Mouse (Mus musculus) CH12.LX (cell line): ENCODE measurements around the gene Dnajc28. TPM values are rescaled to one million over a fixed set of nuclear protein-coding genes. Genes with fewer than 3 reads are reported as not detected.

Experiments used
- DNase-seq: peaks from one replicate; pipeline ENCODE4 v3.0.0-alpha.2; 2013; ENCODE audit errors: extremely low read depth
- H3K27ac ChIP-seq: 2 replicates; pipeline ENCODE4 v1.5.1; 2012; ENCODE audit warnings: low read depth, mild to moderate bottlenecking, control low read depth, moderate library complexity; ENCODE audit not compliant: insufficient read depth
- H3K27me3 ChIP-seq: replicated peaks from 2 replicates; pipeline ENCODE3; 2012; ENCODE audit warnings: inconsistent platforms
- H3K36me3 ChIP-seq, 2 experiments: replicated peaks in 1 of 2; 2 replicates each; pipeline versions ENCODE3 to v1.6.1; 2012; ENCODE audit warnings: inconsistent platforms in 1 of 2, low read length in 1 of 2, mild to moderate bottlenecking in 1 of 2, mixed read lengths in 1 of 2, moderate library complexity in 1 of 2; ENCODE audit not compliant: control insufficient read depth in 1 of 2, insufficient read depth in 1 of 2
- H3K4me1 ChIP-seq, 2 experiments: 2 replicates each; pipeline ENCODE4 v1.6.1; 2012; ENCODE audit warnings: inconsistent platforms in 1 of 2, moderate library complexity in 1 of 2; ENCODE audit not compliant: insufficient read depth in 2 of 2, control insufficient read depth in 1 of 2
- H3K4me2 ChIP-seq: 2 replicates; pipeline ENCODE4 v1.6.1; 2012; ENCODE audit warnings: low read depth, mild to moderate bottlenecking, control low read depth; ENCODE audit not compliant: poor library complexity, insufficient read depth, severe bottlenecking
- H3K4me3 ChIP-seq, 3 experiments: fragments of 150-350 bp in 1 of 3; sonication (generic) in 1 of 3; replicated peaks in 1 of 3; 2 replicates each; pipeline versions ENCODE3 to v1.5.1; 2011 to 2012; ENCODE audit warnings: low read depth in 2 of 3, low read length in 2 of 3, mild to moderate bottlenecking in 2 of 3, moderate library complexity in 2 of 3, control low read depth in 1 of 3, improper control_type of control experiment in 1 of 3, inconsistent platforms in 1 of 3, mixed read lengths in 1 of 3; ENCODE audit not compliant: poor library complexity in 1 of 3
- H3K79me2 ChIP-seq: replicated peaks from 2 replicates; pipeline ENCODE4 v1.6.1; 2012; ENCODE audit warnings: mild to moderate bottlenecking, moderate library complexity; ENCODE audit not compliant: control insufficient read depth, poor library complexity, insufficient read depth, severe bottlenecking; ENCODE audit errors: extremely low read depth
- H3K9ac ChIP-seq: 2 replicates; pipeline ENCODE4 v1.6.1; 2012; ENCODE audit warnings: low read depth, mild to moderate bottlenecking, control low read depth, moderate library complexity; ENCODE audit not compliant: insufficient read depth
- H3K9me3 ChIP-seq: replicated peaks from 2 replicates; pipeline ENCODE3; 2012; ENCODE audit warnings: low read length, inconsistent platforms, mixed read lengths
- BHLHE40 ChIP-seq: IDR thresholded peaks from 2 replicates; pipeline ENCODE4 v1.6.1; 2011; ENCODE audit warnings: mild to moderate bottlenecking, low read depth, low read length, improper control_type of control experiment
- CHD1 ChIP-seq: IDR thresholded peaks from 2 replicates; pipeline ENCODE4 v1.6.1; 2012; ENCODE audit warnings: low read depth, low read length, improper control_type of control experiment, inconsistent platforms
- CHD2 ChIP-seq: IDR thresholded peaks from 2 replicates; pipeline ENCODE4 v1.6.1; 2011; ENCODE audit warnings: low read length, improper control_type of control experiment
- CTCF ChIP-seq, 2 experiments: IDR thresholded peaks in 1 of 2; conservative IDR thresholded peaks in 1 of 2; 2 replicates each; pipeline ENCODE4 v1.5.1; 2011 to 2012; ENCODE audit warnings: low read depth in 2 of 2, low read length in 2 of 2, improper control_type of control experiment in 1 of 2, inconsistent platforms in 1 of 2, mild to moderate bottlenecking in 1 of 2, moderate library complexity in 1 of 2
- E2F4 ChIP-seq: IDR thresholded peaks from 2 replicates; pipeline ENCODE4 v1.6.1; 2011; ENCODE audit warnings: low read depth, low read length, improper control_type of control experiment; ENCODE audit not compliant: insufficient replicate concordance
- ELF1 ChIP-seq: IDR thresholded peaks from 2 replicates; pipeline ENCODE4 v1.6.1; 2014; ENCODE audit warnings: low read depth, mild to moderate bottlenecking, inconsistent platforms, low read length, improper control_type of control experiment
- EP300 ChIP-seq: IDR thresholded peaks from 2 replicates; pipeline ENCODE4 v1.6.1; 2011; ENCODE audit warnings: low read length, improper control_type of control experiment
- ETS1 ChIP-seq: conservative IDR thresholded peaks from 2 replicates; pipeline ENCODE4 v1.6.1; 2012; ENCODE audit warnings: low read depth, mild to moderate bottlenecking, inconsistent platforms, low read length, improper control_type of control experiment, moderate library complexity
- GABPA ChIP-seq: IDR thresholded peaks from 2 replicates; pipeline ENCODE4 v1.6.1; 2012; ENCODE audit warnings: low read depth, low read length, improper control_type of control experiment, inconsistent platforms; ENCODE audit not compliant: insufficient replicate concordance
- HCFC1 ChIP-seq: IDR thresholded peaks from 2 replicates; pipeline ENCODE4 v1.6.1; 2012; ENCODE audit warnings: low read depth, mild to moderate bottlenecking, inconsistent platforms, low read length, improper control_type of control experiment
- IRF4 ChIP-seq: IDR thresholded peaks from 2 replicates; pipeline ENCODE4 v1.6.1; 2014; ENCODE audit warnings: low read depth, mild to moderate bottlenecking, inconsistent platforms, low read length, improper control_type of control experiment
- JUN ChIP-seq: IDR thresholded peaks from 2 replicates; pipeline ENCODE4 v1.6.1; 2011; ENCODE audit warnings: low read depth, mild to moderate bottlenecking, low read length, improper control_type of control experiment, moderate library complexity; ENCODE audit not compliant: insufficient read depth
- JUND ChIP-seq: conservative IDR thresholded peaks from 2 replicates; pipeline ENCODE4 v1.6.1; 2011; ENCODE audit warnings: low read depth, low read length, improper control_type of control experiment
- KAT2A ChIP-seq: IDR thresholded peaks from 2 replicates; pipeline ENCODE4 v1.6.1; 2012; ENCODE audit warnings: low read length, improper control_type of control experiment, inconsistent platforms; ENCODE audit not compliant: insufficient replicate concordance
- MAFK ChIP-seq: IDR thresholded peaks from 2 replicates; pipeline ENCODE4 v1.6.1; 2011; ENCODE audit warnings: low read length, improper control_type of control experiment; ENCODE audit not compliant: insufficient replicate concordance
- MAX ChIP-seq: IDR thresholded peaks from 2 replicates; pipeline ENCODE4 v1.6.1; 2011; ENCODE audit warnings: low read length, improper control_type of control experiment
- MAZ ChIP-seq: IDR thresholded peaks from 2 replicates; pipeline ENCODE4 v1.6.1; 2012; ENCODE audit warnings: low read depth, mild to moderate bottlenecking, inconsistent platforms, low read length, improper control_type of control experiment, moderate library complexity
- MXI1 ChIP-seq: IDR thresholded peaks from 2 replicates; pipeline ENCODE4 v1.6.1; 2011; ENCODE audit warnings: mild to moderate bottlenecking, low read depth, low read length, improper control_type of control experiment
- NELFE ChIP-seq: IDR thresholded peaks from 2 replicates; pipeline ENCODE4 v1.6.1; 2011; ENCODE audit warnings: low read depth, low read length, improper control_type of control experiment
- NRF1 ChIP-seq: IDR thresholded peaks from 2 replicates; pipeline ENCODE4 v1.6.1; 2014; ENCODE audit warnings: low read depth, mild to moderate bottlenecking, inconsistent platforms, low read length, improper control_type of control experiment, moderate library complexity
- PAX5 ChIP-seq: IDR thresholded peaks from 2 replicates; pipeline ENCODE4 v1.6.1; 2012; ENCODE audit warnings: low read length, inconsistent platforms, mixed read lengths
- POLR2A ChIP-seq: IDR thresholded peaks from 2 replicates; pipeline ENCODE4 v1.6.1; 2011; ENCODE audit warnings: low read depth, mild to moderate bottlenecking, improper control_type of control experiment, low read length
- POLR2AphosphoS2 ChIP-seq: IDR thresholded peaks from 2 replicates; pipeline ENCODE4 v1.6.1; 2011; ENCODE audit warnings: low read depth, low read length, improper control_type of control experiment
- RAD21 ChIP-seq: IDR thresholded peaks from 2 replicates; pipeline ENCODE4 v1.6.1; 2011; ENCODE audit warnings: low read depth, mild to moderate bottlenecking, low read length, improper control_type of control experiment, moderate library complexity
- RCOR1 ChIP-seq: conservative IDR thresholded peaks from 2 replicates; pipeline ENCODE4 v1.6.1; 2012; ENCODE audit warnings: low read depth, mild to moderate bottlenecking, inconsistent platforms, low read length, improper control_type of control experiment
- SIN3A ChIP-seq: IDR thresholded peaks from 2 replicates; pipeline ENCODE4 v1.6.1; 2012; ENCODE audit warnings: low read length, improper control_type of control experiment, inconsistent platforms
- SMC3 ChIP-seq: IDR thresholded peaks from 2 replicates; pipeline ENCODE4 v1.6.1; 2011; ENCODE audit warnings: low read depth, low read length, improper control_type of control experiment
- TBP ChIP-seq: conservative IDR thresholded peaks from 2 replicates; pipeline ENCODE4 v1.6.1; 2011; ENCODE audit warnings: low read depth, low read length, improper control_type of control experiment
- TCF12 ChIP-seq: IDR thresholded peaks from 2 replicates; pipeline ENCODE4 v1.6.1; 2014; ENCODE audit warnings: low read depth, mild to moderate bottlenecking, inconsistent platforms, low read length, improper control_type of control experiment
- UBTF ChIP-seq: IDR thresholded peaks from 2 replicates; pipeline ENCODE4 v1.6.1; 2012; ENCODE audit warnings: low read depth, mild to moderate bottlenecking, inconsistent platforms, low read length, improper control_type of control experiment, moderate library complexity
- USF1 ChIP-seq: IDR thresholded peaks from 2 replicates; pipeline ENCODE4 v1.6.1; 2014; ENCODE audit warnings: low read depth, mild to moderate bottlenecking, inconsistent platforms, low read length, improper control_type of control experiment
- USF2 ChIP-seq: conservative IDR thresholded peaks from 2 replicates; pipeline ENCODE4 v1.6.1; 2011; ENCODE audit warnings: low read depth, low read length, improper control_type of control experiment
- ZC3H11A ChIP-seq: IDR thresholded peaks from 2 replicates; pipeline ENCODE4 v1.6.1; 2012; ENCODE audit warnings: low read depth, mild to moderate bottlenecking, inconsistent platforms, low read length, improper control_type of control experiment
- ZMIZ1 ChIP-seq: IDR thresholded peaks from 2 replicates; pipeline ENCODE4 v1.6.1; 2012; ENCODE audit warnings: low read depth, mild to moderate bottlenecking, inconsistent platforms, low read length, improper control_type of control experiment
- ZNF384 ChIP-seq: IDR thresholded peaks from 2 replicates; pipeline ENCODE4 v1.6.1; 2012; ENCODE audit warnings: low read depth, low read length, improper control_type of control experiment, inconsistent platforms
- dilution Hi-C: fragments of 300-500 bp; cut with MboI; formaldehyde crosslinking; loops from 2 replicates; pipeline ENCODE4 v1.14.3; 2020; ENCODE audit warnings: low sequenced_read_pairs; ENCODE audit not compliant: extremely low pct_unique_long_range_greater_than_20kb, extremely low pct_ligation_motif_present
- in situ Hi-C: fragments of 300-500 bp; cut with MboI; formaldehyde crosslinking; loops from 3 replicates; pipeline ENCODE4 v1.14.3; 2019; ENCODE audit warnings: low sequenced_read_pairs, low pct_ligation_motif_present, low pct_unique_long_range_greater_than_20kb, mixed read lengths
- polyA plus RNA-seq: library from polyadenylated mRNA; unstranded; fragments of >175 nt; gene quantifications from 2 replicates; pipeline ENCODE4 v1.2.1, GENCODE M21; 2012; ENCODE audit warnings: low read depth; ENCODE audit not compliant: insufficient read length
- total RNA-seq, 2 experiments: library from RNA; depleted of rRNA; stranded (reverse); fragments of 300-350 nt in 1 of 2; fragments of >200 nt in 1 of 2; gene quantifications; 2 replicates each; pipeline ENCODE4 v1.2.3; 2012 to 2014

The Dnajc28 gene
- total and polyA plus RNA-seq, 3 experiments, result 0.47 to 1.8 (median 0.97) TPM

DNA sequence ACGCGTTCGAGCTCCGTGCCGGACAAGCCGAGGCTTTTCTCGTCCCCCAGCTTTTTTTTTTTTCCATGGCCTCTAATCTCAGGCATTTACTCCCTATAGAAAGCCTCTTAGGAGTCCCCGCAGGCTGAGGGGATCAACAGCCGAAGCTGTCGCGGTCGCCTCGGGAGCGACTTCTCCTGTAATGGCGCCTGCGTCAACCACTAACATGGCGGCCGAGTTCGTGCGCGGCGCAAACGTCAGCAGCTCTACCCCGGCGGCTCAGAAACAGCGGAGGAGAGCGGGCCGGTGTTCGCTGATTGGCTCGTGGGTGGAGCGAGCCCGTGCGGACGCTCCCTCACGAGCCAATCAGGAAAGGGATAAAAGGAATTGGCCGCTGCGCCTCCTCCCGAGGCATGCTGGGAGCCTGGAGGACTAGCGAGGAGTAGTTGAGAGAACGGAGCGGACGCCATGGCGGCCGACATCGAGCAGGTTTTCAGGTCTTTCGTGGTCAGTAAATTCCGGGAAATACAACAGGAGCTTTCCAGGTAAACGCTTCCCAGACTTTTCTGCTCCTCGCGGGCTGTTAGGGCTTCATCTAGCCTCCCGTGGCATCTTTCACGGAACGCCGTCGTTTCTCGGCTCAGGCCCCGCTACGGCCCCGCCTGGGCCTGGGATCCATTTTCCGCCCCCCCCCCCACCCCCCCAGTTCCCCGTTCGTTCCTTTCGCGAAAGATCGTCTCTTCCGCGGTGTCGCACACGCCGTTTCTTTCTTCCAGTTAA lies 28.8 kb upstream of the Dnajc28 start, which contains the start of gene Son (continued):
- TF ChIP-seq EP300, result no peak; the same call in 1 of the 2 replicates

DNA sequence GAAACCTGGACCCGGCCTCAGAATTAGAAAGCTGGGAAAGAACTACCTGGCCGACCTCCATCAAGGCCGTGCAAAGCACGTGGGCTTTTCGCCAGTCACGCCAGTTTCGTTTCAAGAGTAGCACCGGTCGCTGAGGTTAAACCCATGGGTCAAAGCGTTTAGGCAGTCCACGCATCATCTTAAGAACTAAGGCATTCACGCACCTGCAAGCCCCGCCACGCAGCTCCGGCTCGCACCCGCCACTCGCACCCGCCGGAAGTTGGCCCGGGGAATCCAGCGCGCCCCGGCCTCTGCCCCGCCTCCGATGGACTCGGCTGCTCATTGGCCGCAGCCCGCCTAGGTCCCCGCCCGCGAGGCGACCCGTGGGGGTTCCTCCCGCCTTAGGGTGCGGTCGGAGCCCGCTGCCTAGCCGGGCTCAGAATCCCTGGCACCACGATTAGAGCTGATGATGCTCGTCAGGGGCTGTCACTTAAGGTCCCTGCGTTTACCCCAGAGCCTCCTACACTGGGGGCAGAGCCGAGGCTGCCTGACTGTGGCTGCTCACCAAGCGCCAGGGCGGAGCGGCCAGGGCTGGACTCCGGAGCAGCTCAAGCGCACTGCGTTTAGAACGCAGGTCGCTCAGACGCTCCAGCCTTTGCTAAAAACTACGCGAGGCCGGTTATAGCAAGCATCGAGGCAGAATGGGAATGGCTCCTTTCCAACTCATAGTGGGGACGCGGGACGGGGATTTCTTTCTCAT lies 28.0 kb upstream of the Dnajc28 start, which contains the start of gene Gart:
TSS of gene Gart (minus strand) at position 272 of the 739 bp plus-strand sequence.
- peak within 1 kb of the TSS; percentile 84 for H3K4me2 ChIP-seq
- peaks cover 0 to 48% of the 10 kb centered on the region in 2 experiments; a peak in 2 of 4 replicates for H3K4me1 ChIP-seq
- peaks cover 16 to 44% of the 10 kb centered on the region in 2 experiments for H3K36me3 ChIP-seq
- in situ Hi-C loops (no loop called here), dilution Hi-C loops (no loop called here)
- H3K9me3 ChIP-seq, result no peaks in the 10 kb centered on the region
- peak within 1 kb of the TSS; percentile 69 to 89 (median 74) for H3K4me3 ChIP-seq
- peaks cover 80% of the 10 kb centered on the region for H3K79me2 ChIP-seq
- peak within 1 kb of the TSS; percentile 87 for H3K27ac ChIP-seq
- H3K27me3 ChIP-seq, result no peaks in the 10 kb centered on the region
- peak within 1 kb of the TSS; percentile 98 for H3K9ac ChIP-seq
- DNase-seq, result peak; percentile 93
- TF ChIP-seq UBTF (peak; percentile 74; the same call in 1 of the 2 replicates), BHLHE40 (peak; percentile 72), USF2 (no peak), KAT2A (peak; percentile 34; the same call in 1 of the 2 replicates), PAX5 (no peak), RAD21 (no peak), MXI1 (peak; percentile 85), E2F4 (peak; percentile 76; the same call in 1 of the 2 replicates), ZC3H11A (no peak), MAZ (0 out of 2 replicates have a peak, but pooled peaks have one; percentile 14), JUN (no peak), NRF1 (peak; percentile 55), TCF12 (peak; percentile 95), CTCF (conservative IDR thresholded peaks at IDR 0.05 in 1 of 2, IDR thresholded peaks at IDR 0.05 in 1 of 2; ENCODE audit: low read depth in 2 of 2, low read length in 2 of 2) (no peak), USF1 (no peak), JUND (no peak), ZMIZ1 (peak; percentile 92), MAFK (no peak), TBP (peak; percentile 89), SIN3A (no peak; the same call in 1 of the 2 replicates), ELF1 (peak; percentile 71), MAX (peak; percentile 93), POLR2AphosphoS2 (peak; percentile 94; the same call in 1 of the 2 replicates), POLR2A (peak; percentile 97), CHD2 (peak; percentile 8), HCFC1 (peak; percentile 64), ETS1 (no peak), GABPA (no peak), SMC3 (no peak), IRF4 (peak; percentile 55), EP300 (no peak; the same call in none of the 2 replicates), NELFE (peak; percentile 96), RCOR1 (no peak), CHD1 (peak; percentile 83; the same call in 1 of the 2 replicates), ZNF384 (no peak)
